Mouse (Mus musculus) gastrocnemius, postnatal 14 days (tissue): ENCODE results near the gene Robo1. TPM values are rescaled to one million over a fixed set of nuclear protein-coding genes. Genes with fewer than 3 reads are reported as not detected.

Experiments
- DNase-seq: peaks from one replicate; pipeline ENCODE4 v3.0.0; 2021; ENCODE audit warnings: mixed read lengths
- intact Hi-C: fragments of 180-260 bp; cut with DNase I; formaldehyde crosslinking; loops from one replicate; pipeline ENCODE4 v1.15.1; 2025; ENCODE audit warnings: low total_unique reads
- total RNA-seq, 2 experiments: library from RNA; stranded (reverse); gene quantifications; 2 replicates each; pipeline ENCODE4 v1.2.3; 2021

The Robo1 gene
- total RNA-seq, 2 experiments from 2014 or later: 4.1 to 5.1 TPM

- intact Hi-C loops: no loop called here
- peak; percentile 62 for DNase-seq
Measured at GRCm38 (mm10) chr16:72663351-72664232, 355.5 kb downstream of the Robo1 start.

GRCm38 (mm10) chr16:72664233-72664613, 356.1 kb downstream of the Robo1 start:
- intact Hi-C loops: no loop called here
- DNase-seq: no peak

GRCm38 (mm10) chr16:72664806-72665205, 356.7 kb downstream of the Robo1 start:
- intact Hi-C loops: no loop called here
- DNase-seq: no peak

GRCm38 (mm10) chr16:72665454-72665853, 357.3 kb downstream of the Robo1 start:
- DNase-seq: no peak
- intact Hi-C loops: no loop called here

GRCm38 (mm10) chr16:72670240-72671038, 362.3 kb downstream of the Robo1 start:
- DNase-seq: no peak
- intact Hi-C loops: no loop called here

GRCm38 (mm10) chr16:72677234-72677633, 369.1 kb downstream of the Robo1 start:
- DNase-seq: no peak
- intact Hi-C loops: no loop called here

GRCm38 (mm10) chr16:72678450-72678849, 370.3 kb downstream of the Robo1 start:
- DNase-seq: no peak

GRCm38 (mm10) chr16:72678947-72679558, 370.9 kb downstream of the Robo1 start:
- no peak for DNase-seq
- intact Hi-C loops: no loop called here

More at GRCm38 (mm10) chr16:72678450-72678849, 370.3 kb downstream of the Robo1 start:
- intact Hi-C loops: no loop called here

GRCm38 (mm10) chr16:72685604-72686479, 377.7 kb downstream of the Robo1 start:
- DNase-seq: no peak
- intact Hi-C loops: no loop called here

- DNase-seq: no peak
- intact Hi-C loops: no loop called here
Measured at GRCm38 (mm10) chr16:72686480-72687053, 378.5 kb downstream of the Robo1 start.

- DNase-seq: no peak
- intact Hi-C loops: no loop called here
Measured at GRCm38 (mm10) chr16:72687651-72688050, 379.5 kb downstream of the Robo1 start.

- DNase-seq: no peak
- intact Hi-C loops: no loop called here
Measured at GRCm38 (mm10) chr16:72688185-72688681, 380.1 kb downstream of the Robo1 start.

GRCm38 (mm10) chr16:72691909-72692308, 383.8 kb downstream of the Robo1 start:
- no peak for DNase-seq
- intact Hi-C loops: no loop called here

GRCm38 (mm10) chr16:72693446-72694274, 385.6 kb downstream of the Robo1 start:
- intact Hi-C loops: no loop called here
- no peak for DNase-seq

GRCm38 (mm10) chr16:72694787-72695186, 386.7 kb downstream of the Robo1 start:
- no peak for DNase-seq
- intact Hi-C loops: no loop called here

- intact Hi-C loops: no loop called here
- no peak for DNase-seq
Measured at GRCm38 (mm10) chr16:72699238-72700006, 391.3 kb downstream of the Robo1 start.

GRCm38 (mm10) chr16:72700297-72700696, 392.2 kb downstream of the Robo1 start:
- intact Hi-C loops: no loop called here
- no peak for DNase-seq
